Mouse (Mus musculus) heart, embryonic 10.5 days (tissue): Measurements from ENCODE around the gene Cd4. TPM values are rescaled to one million over a fixed set of nuclear protein-coding genes. Genes with fewer than 3 reads are reported as not detected.

Experiments
- DNase-seq: peaks from one replicate; pipeline ENCODE4 v3.0.0-alpha.2; 2017; ENCODE audit warnings: low spot score
- H3K27ac ChIP-seq: fragments of 300-500 bp; sonication (generic); 2 replicates; pipeline ENCODE4 v1.5.1; 2016; ENCODE audit warnings: mild to moderate bottlenecking
- H3K27me3 ChIP-seq: fragments of 300-500 bp; sonication (generic); 2 replicates; pipeline ENCODE4 v1.6.1; 2016; ENCODE audit warnings: mild to moderate bottlenecking; ENCODE audit not compliant: poor library complexity, insufficient read depth, severe bottlenecking
- H3K36me3 ChIP-seq: fragments of 300-500 bp; sonication (generic); 2 replicates; pipeline ENCODE4 v1.6.1; 2016; ENCODE audit warnings: mild to moderate bottlenecking, moderate library complexity
- H3K4me1 ChIP-seq: fragments of 300-500 bp; sonication (generic); 2 replicates; pipeline ENCODE4 v1.6.1; 2016; ENCODE audit warnings: mild to moderate bottlenecking
- H3K4me3 ChIP-seq: fragments of 300-500 bp; sonication (generic); 2 replicates; pipeline ENCODE4 v1.5.1; 2016; ENCODE audit warnings: mild to moderate bottlenecking, moderate library complexity
- H3K9me3 ChIP-seq: fragments of 300-500 bp; sonication (generic); 2 replicates; pipeline ENCODE4 v1.6.1; 2016; ENCODE audit warnings: mild to moderate bottlenecking, moderate library complexity
- WGBS: fragments of 180-500 bp; shearing (Covaris S2); methylation state at CpG from one replicate; pipeline ENCODE4 v1.1.7; 2016; 5-methylcytosine and 5-hydroxymethylcytosine counted together
- polyA plus RNA-seq: library from polyadenylated mRNA; unstranded; fragments of >200 nt; fragmentation: Nextera tagmentation; extraction: Ambion mirVana; gene quantifications from 2 replicates; pipeline ENCODE4 v1.2.1, GENCODE M21; 2016

The Cd4 gene
- polyA plus RNA-seq, 1 experiment from 2014 or later: 0.05 TPM

- no peaks in the 10 kb centered on the region for H3K9me3 ChIP-seq
- peak overlapping the region; percentile 90 for H3K27ac ChIP-seq
- WGBS: 0% methylated on average over 15 of the region's 16 CpGs
- H3K36me3 ChIP-seq: no peaks in the 10 kb centered on the region
- no peak for DNase-seq
- peaks cover 50% of the 10 kb centered on the region for H3K4me1 ChIP-seq
- peaks cover 86% of the 10 kb centered on the region for H3K27me3 ChIP-seq
- H3K4me3 ChIP-seq: peak overlapping the region; percentile 76
Observed at GRCm38 (mm10) chr6:124863125-124863657, 24.8 kb downstream of the Cd4 start.

- Histone ChIP-seq H3K36me3 (no peaks in the 10 kb centered on the region), H3K4me1 (peaks cover 55% of the 10 kb centered on the region), H3K27me3 (peaks cover 89% of the 10 kb centered on the region), H3K9me3 (no peaks in the 10 kb centered on the region), H3K4me3 (peak overlapping the region; percentile 76), H3K27ac (peak overlapping the region; percentile 90; the same call in 1 of the 2 replicates)
- 12% methylated on average over 8 of the region's 8 CpGs for WGBS
- no peak for DNase-seq
Observed at GRCm38 (mm10) chr6:124862406-124863124, 25.5 kb downstream of the Cd4 start.

GRCm38 (mm10) chr6:124861802-124862201 is 26.2 kb downstream of the Cd4 start:
- Histone ChIP-seq H3K4me1 (peaks cover 62% of the 10 kb centered on the region), H3K9me3 (no peaks in the 10 kb centered on the region), H3K27me3 (peaks cover 86% of the 10 kb centered on the region), H3K36me3 (no peaks in the 10 kb centered on the region), H3K27ac (no peak overlapping the region), H3K4me3 (no peak overlapping the region)
- 41% methylated on average over 3 of the region's 3 CpGs for WGBS
- no peak for DNase-seq

- no peaks in the 10 kb centered on the region for H3K36me3 ChIP-seq
- no peak overlapping the region for H3K4me3 ChIP-seq
- no peaks in the 10 kb centered on the region for H3K9me3 ChIP-seq
- WGBS: 78% methylated on average over 19 of the region's 19 CpGs
- H3K4me1 ChIP-seq: peaks cover 67% of the 10 kb centered on the region
- no peak for DNase-seq
- H3K27ac ChIP-seq: no peak overlapping the region
- peaks cover 80% of the 10 kb centered on the region for H3K27me3 ChIP-seq
Observed at GRCm38 (mm10) chr6:124861266-124861665, 26.8 kb downstream of the Cd4 start.

- Histone ChIP-seq H3K27me3 (peaks cover 78% of the 10 kb centered on the region), H3K4me3 (no peak overlapping the region), H3K36me3 (no peaks in the 10 kb centered on the region), H3K27ac (0 out of 2 replicates have a peak overlapping the region, but pooled peaks have one; percentile 63), H3K9me3 (no peaks in the 10 kb centered on the region), H3K4me1 (peaks cover 75% of the 10 kb centered on the region)
- no peak for DNase-seq
- 74% methylated on average over 9 of the region's 9 CpGs for WGBS
Observed at GRCm38 (mm10) chr6:124860511-124860910, 27.5 kb downstream of the Cd4 start.

- Histone ChIP-seq H3K9me3 (no peaks in the 10 kb centered on the region), H3K27ac (peak overlapping the region; percentile 63), H3K27me3 (peaks cover 75% of the 10 kb centered on the region), H3K4me1 (peaks cover 79% of the 10 kb centered on the region), H3K36me3 (no peaks in the 10 kb centered on the region), H3K4me3 (no peak overlapping the region)
- DNase-seq: peak; percentile 93
- WGBS: 6% methylated on average over 12 of the region's 12 CpGs
Observed at GRCm38 (mm10) chr6:124859725-124860124, 28.3 kb downstream of the Cd4 start.

- Histone ChIP-seq H3K27ac (no peak overlapping the region), H3K36me3 (0 out of 2 replicates have a peak, but pooled peaks cover under 1% of the 10 kb centered on the region), H3K9me3 (no peaks in the 10 kb centered on the region), H3K4me1 (peaks cover 76% of the 10 kb centered on the region), H3K4me3 (0 out of 2 replicates have a peak overlapping the region, but pooled peaks have one; percentile 82), H3K27me3 (peaks cover 68% of the 10 kb centered on the region)
- DNase-seq: no peak
- 66% methylated on average over 27 of the region's 28 CpGs for whole genome bisulfite sequencing
Observed at GRCm38 (mm10) chr6:124858561-124859318, 29.3 kb downstream of the Cd4 start.

- H3K36me3 ChIP-seq: 0 out of 2 replicates have a peak, but pooled peaks cover 4% of the 10 kb centered on the region
Observed at GRCm38 (mm10) chr6:124857840-124858530, 30.0 kb downstream of the Cd4 start.

GRCm38 (mm10) chr6:124856916-124857839 is 30.8 kb downstream of the Cd4 start, which contains the start of gene P3h3:
TSS of gene P3h3 (minus strand) at chr6:124857752.
- H3K4me1 ChIP-seq: peaks cover 61% of the 10 kb centered on the region
- peaks cover 56% of the 10 kb centered on the region for H3K27me3 ChIP-seq
- under 1% methylated on average over 86 of the region's 86 CpGs for WGBS
- DNase-seq: peak; percentile 93
- no peaks in the 10 kb centered on the region for H3K9me3 ChIP-seq
- H3K36me3 ChIP-seq: peaks cover 7% of the 10 kb centered on the region; the same call in 1 of the 2 replicates
- H3K27ac ChIP-seq: peak within 1 kb of the TSS; percentile 97
- H3K4me3 ChIP-seq: peak within 1 kb of the TSS; percentile 82

More at GRCm38 (mm10) chr6:124857840-124858530, 30.0 kb downstream of the Cd4 start:
- peaks cover 69% of the 10 kb centered on the region for H3K4me1 ChIP-seq
- H3K27ac ChIP-seq: peak overlapping the region; percentile 97
- no peaks in the 10 kb centered on the region for H3K9me3 ChIP-seq
- 28% methylated on average over 26 of the region's 26 CpGs for WGBS
- no peak for DNase-seq
- H3K4me3 ChIP-seq: peak overlapping the region; percentile 82
- H3K27me3 ChIP-seq: peaks cover 64% of the 10 kb centered on the region

GRCm38 (mm10) chr6:124856321-124856720 is 31.7 kb downstream of the Cd4 start:
- 8% methylated on average over 14 of the region's 14 CpGs for WGBS
- H3K36me3 ChIP-seq: peaks cover 7% of the 10 kb centered on the region; the same call in 1 of the 2 replicates
- no peak for DNase-seq
- H3K27me3 ChIP-seq: peaks cover 48% of the 10 kb centered on the region
- H3K4me1 ChIP-seq: peaks cover 52% of the 10 kb centered on the region
- H3K27ac ChIP-seq: peak overlapping the region; percentile 97
- no peaks in the 10 kb centered on the region for H3K9me3 ChIP-seq
- peak overlapping the region; percentile 82 for H3K4me3 ChIP-seq

GRCm38 (mm10) chr6:124854647-124855046 is 33.4 kb downstream of the Cd4 start:
- Histone ChIP-seq H3K9me3 (no peaks in the 10 kb centered on the region), H3K27ac (no peak overlapping the region), H3K4me1 (peaks cover 36% of the 10 kb centered on the region), H3K36me3 (peaks cover 7% of the 10 kb centered on the region; the same call in 1 of the 2 replicates), H3K4me3 (no peak overlapping the region), H3K27me3 (peaks cover 37% of the 10 kb centered on the region)
- DNase-seq: no peak
- 64% methylated on average over 12 of the region's 12 CpGs for WGBS
